Mouse (Mus musculus): ENCODE data around the gene Acp7. TPM values are rescaled to one million over a fixed set of nuclear protein-coding genes. Genes with fewer than 3 reads are reported as not detected.

The Acp7 gene
- total RNA-seq, 2 experiments from 2014 or later = not detected

DNA sequence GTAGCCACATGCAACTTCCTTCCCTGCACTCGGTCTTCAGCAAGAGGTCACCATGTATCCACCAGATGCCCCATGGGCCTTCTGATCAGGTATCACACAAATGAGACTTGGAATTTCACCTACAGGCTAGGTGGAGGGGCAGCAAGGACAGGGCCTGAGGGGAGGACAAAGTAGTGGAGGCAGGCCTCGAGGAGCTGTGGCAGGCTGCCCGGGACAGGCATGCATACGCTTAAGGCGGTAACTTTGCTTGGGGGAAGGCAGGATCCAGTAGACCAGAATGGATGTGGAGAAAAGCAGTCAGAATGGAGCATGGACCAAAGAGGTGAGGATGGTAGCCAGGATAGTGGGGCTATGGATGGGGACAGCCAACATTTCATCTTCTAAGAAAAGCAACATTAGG is 51.3 kb downstream of the Acp7 start:
- DNase-seq (ENCODE audit: low spot score) = no peak
- intact Hi-C loops (cut with DNase I) = no loop called here

DNA sequence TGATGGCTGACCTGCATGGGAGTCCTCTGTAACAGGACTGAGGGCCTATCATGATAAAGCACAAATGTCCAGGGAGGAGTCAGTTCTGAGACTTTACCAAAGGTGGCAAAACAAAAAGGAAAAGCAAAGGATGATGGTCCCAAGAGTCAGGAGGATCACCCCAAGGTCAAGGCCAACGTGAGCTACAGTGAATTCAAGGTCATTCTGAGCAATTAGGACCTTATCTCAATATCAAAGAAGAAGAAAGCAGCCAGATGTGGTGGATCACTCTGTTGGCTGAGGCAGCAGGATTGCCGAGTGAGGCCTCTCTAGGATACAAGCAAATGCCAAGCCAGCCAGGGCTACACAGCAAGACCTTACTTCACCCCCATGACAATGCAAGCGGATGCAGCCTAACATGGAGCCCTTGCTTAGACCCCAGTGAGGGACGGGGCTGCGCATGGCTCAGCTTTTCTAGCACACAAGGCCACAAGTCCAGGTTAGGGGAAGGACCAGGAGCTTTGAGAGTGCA is 52.5 kb downstream of the Acp7 start:
- no peak for DNase-seq (ENCODE audit: low spot score)
- intact Hi-C loops (cut with DNase I) = no loop called here

DNA sequence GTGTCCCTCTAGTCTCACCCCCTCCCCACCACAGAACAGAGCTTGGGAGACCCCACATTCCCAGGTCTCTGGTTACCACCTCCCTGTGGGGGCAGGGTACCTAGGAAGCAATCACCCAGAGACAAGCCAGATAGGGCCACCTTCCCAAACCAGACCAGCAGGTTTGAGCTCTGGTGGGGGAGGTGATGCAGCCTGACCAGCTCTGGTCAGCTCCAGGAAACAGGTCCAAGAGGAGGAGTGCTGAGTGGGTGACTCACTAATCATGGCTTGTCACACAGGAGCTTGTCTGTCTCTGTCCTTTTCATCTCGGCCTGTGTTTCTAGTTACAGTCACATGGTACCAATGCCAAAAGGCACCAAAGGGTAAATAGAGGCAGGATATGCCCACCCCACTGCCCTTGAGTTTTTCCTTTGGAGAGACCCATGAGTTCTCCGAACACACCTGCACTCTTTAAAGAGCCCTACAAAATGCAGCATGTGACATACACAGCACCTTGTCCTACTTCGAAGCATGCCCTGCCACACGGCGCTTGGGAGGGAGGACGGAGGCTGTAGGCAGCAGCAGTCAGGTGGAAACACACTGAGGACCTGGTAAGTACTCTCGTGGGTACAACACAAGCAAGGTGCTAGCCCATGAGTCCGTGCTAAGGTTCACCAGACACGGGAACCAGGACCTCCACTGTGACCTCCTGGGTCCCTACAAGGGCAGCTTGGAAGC is 53.1 kb downstream of the Acp7 start:
- no peak for DNase-seq (ENCODE audit: low spot score)
- intact Hi-C loops (cut with DNase I) = no loop called here

DNA sequence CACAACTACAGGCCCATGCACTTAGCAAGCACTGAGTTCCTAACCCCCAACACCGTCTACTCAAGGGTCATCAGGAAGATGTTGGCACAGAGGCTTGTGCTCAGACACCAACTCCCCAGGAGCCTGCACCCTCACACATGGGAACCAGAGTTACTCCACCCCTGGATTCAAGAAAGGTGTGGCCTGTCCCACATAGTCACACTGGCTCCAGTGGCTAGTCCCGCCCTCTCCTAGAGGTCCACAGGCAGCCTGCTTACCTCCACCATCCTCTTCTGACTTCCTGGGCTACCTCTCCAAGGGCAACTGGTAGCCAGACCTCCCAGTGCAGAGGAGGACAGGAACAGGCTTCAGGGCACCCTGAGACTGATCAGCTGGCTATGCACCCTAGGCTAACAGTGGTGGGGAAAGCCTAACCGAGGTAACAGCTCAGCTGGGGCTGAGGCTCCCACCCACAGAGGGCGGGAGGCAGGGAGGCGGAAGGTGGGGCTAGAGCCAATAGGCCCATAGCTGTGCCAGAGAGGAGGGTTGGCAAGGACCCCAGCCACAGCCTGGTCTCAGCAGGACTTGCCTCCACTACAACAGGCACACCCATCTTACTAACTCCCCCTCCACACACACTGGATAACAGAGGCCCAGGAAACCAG is 54.7 kb downstream of the Acp7 start:
- DNase-seq (ENCODE audit: low spot score) = peak; percentile 73
- intact Hi-C loops (cut with DNase I) = no loop called here

DNA sequence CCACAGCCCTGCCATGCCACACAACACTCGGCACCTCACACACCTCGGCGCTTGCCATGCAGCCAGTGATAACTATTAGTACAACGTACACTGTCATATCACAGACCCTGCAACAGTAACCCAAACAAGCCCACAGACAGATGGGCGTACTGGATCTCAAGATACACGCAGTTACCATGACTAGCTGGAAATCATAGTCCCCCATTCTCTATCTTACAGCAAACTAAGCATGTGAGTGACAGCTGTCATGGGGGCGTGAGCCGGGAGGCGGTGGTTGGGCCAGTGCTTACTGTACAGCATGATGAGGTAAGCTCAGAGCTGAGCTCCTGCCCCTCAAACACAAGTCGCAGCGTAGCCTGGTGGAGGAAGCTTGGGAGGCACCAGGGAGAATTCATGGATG is 55.5 kb downstream of the Acp7 start:
- no peak for DNase-seq (ENCODE audit: low spot score)
- intact Hi-C loops (cut with DNase I) = no loop called here

- intact Hi-C loops (cut with DNase I) = no loop called here
- DNase-seq (ENCODE audit: low spot score) = no peak
Observed at GRCm38 (mm10) chr7:28573236-28573635, 57.9 kb downstream of the Acp7 start.

DNA sequence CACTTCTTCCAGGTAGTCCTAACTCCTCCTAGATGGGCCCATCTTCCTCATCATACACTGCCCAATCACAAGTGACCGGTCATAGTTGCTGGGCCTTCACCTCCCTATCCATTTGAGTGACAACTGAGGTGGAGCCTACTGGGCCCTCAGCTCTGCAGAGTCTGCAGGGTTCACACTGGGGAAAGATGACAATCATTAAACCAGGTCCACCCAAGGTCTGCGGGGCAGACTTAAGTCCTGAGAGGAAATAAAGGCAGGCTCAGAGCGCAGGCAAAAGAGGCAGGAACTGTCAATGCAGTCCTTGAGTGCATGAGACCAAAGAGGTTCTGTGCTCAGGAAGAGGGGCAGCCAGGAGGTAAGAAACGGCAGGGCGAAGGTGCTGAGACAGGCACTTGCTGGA is 58.4 kb downstream of the Acp7 start:
- no peak for DNase-seq (ENCODE audit: low spot score)
- intact Hi-C loops (cut with DNase I) = no loop called here

GRCm38 (mm10) chr7:28570982-28571682 is 60.0 kb downstream of the Acp7 start:
- intact Hi-C loops (cut with DNase I) = no loop called here
- DNase-seq (ENCODE audit: low spot score) = no peak

- intact Hi-C loops (cut with DNase I) = no loop called here
- DNase-seq (ENCODE audit: low spot score) = no peak
Observed at GRCm38 (mm10) chr7:28570291-28570981, 60.7 kb downstream of the Acp7 start.

DNA sequence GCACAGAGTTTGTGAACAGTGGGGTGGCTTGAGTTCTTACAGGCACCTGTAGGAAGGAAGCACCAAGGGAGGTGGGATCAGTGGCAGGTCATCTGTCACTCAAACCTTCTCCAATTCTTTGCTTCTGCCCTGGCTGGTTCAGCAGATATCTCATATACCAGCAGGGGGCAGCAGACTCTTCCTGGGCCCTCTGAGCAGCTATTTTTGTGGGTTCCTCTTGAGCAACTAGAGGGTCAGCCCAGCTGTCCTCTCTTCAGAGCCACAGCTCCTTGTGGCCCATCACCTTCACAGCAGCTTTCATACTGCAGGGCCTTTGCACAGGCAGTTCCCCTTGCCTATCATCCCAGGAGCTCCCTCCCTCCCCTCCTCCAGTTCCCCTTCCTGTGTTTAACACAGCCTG is 62.9 kb downstream of the Acp7 start:
- DNase-seq (ENCODE audit: low spot score) = peak; percentile 25
- intact Hi-C loops (cut with DNase I) = loop anchor here (1.0 kb wide), 1 partner anchor 33 kb away; no protein-coding TSS in a partner anchor

- no peak for DNase-seq (ENCODE audit: low spot score)
- intact Hi-C loops (cut with DNase I) = no loop called here
Observed at GRCm38 (mm10) chr7:28567539-28567938, 63.6 kb downstream of the Acp7 start.

DNA sequence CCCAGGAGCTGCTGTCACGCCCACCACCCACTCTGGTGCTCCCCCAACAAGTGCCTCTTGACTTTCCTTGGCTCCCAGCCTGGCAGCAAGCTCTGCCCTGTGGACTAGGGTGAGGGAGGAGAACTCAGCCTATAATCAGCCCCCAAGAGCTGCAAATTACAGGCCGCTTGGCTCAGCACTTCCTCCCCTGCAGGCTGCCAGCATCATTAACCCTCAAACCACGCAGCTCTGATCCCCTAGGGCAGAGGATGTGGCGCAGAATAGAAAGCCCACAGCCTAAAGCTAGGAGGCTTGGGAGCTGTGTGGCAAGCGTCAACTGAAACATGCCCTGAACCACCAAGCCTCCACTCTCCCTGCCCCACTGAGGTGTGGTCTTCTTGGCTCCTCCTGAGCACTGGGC is 65.7 kb downstream of the Acp7 start:
- intact Hi-C loops (cut with DNase I) = no loop called here
- no peak for DNase-seq (ENCODE audit: low spot score)

DNA sequence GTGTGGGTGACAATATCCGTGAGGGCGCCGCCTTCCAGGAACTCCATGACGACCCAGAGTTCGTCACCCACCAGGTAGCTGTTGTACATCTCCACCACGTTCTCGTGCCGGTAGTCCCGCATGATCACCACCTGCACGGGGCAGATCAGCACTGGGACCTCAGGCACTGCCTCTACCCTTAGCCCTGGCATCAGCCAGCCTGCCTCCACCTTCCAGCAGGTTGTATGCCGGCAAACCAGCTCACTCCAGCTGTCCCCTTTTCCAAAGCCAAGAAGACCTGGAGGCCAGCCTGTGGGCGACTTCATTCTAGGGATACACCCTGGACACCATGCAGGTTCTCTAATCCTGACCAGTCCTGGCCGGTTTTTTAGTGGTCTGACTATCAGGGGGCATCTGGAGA is 68.2 kb downstream of the Acp7 start:
- intact Hi-C loops (cut with DNase I) = no loop called here
- no peak for DNase-seq (ENCODE audit: low spot score)

GRCm38 (mm10) chr7:28562371-28562770 is 68.8 kb downstream of the Acp7 start:
- intact Hi-C loops (cut with DNase I) = no loop called here
- no peak for DNase-seq (ENCODE audit: low spot score)

DNA sequence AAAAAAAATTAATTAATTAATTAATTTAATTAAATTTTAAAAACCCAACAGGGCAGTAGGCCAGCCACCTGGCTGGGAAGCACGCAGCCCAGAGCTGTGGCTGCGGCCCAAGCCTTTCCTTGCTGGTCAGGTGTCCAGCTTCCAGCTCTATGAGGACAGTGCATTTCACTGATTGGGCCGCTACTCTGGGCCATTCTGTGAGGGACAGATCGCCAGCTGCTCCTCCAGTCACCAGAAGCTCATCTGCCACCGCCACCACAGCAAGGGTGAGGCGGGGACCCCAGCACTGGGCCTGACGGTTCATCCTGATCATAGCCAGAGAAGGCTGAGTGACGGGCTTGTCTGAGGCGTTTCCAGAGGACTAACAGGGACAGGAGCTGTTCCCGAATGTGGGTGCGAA is 69.2 kb downstream of the Acp7 start:
- no peak for DNase-seq (ENCODE audit: low spot score)
- intact Hi-C loops (cut with DNase I) = no loop called here

- intact Hi-C loops (cut with DNase I) = no loop called here
- DNase-seq (ENCODE audit: low spot score) = no peak
Observed at GRCm38 (mm10) chr7:28560856-28561255, 70.3 kb downstream of the Acp7 start.

DNA sequence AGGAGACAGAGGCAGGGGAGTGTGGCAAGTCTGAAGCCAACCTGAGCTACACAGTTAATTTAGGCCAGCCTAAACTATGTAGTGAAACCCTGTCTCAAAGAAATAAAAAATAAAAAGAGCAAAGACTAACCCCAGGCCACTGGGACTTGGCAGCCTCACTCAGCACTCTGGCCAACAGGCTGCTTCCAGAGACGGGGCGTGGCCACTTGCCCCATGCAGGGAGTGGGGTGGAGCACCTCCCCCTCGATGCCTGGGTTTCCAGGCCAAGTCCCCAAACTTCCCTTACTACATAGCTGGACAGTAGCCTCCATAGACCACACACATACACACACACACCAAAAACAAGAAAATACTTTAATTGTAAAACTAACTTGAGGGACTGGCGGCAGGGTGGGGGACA is 72.6 kb downstream of the Acp7 start:
- DNase-seq (ENCODE audit: low spot score) = peak; percentile 44
- intact Hi-C loops (cut with DNase I) = no loop called here

GRCm38 (mm10) chr7:28557708-28558107 is 73.4 kb downstream of the Acp7 start:
- intact Hi-C loops (cut with DNase I) = no loop called here
- DNase-seq (ENCODE audit: low spot score) = no peak

Measured in heart, postnatal 25 days (tissue).